Mouse (Mus musculus) thymus, adult 2 months (tissue): ENCODE measurements at regions not wholly inside any gene's neighbourhood (a gene's known extent, or its start where the extent isn't known, plus 50 kb on each side); places are given as distances from the start of the nearest gene placed in this dataset.

Experiments
- DNase-seq: peaks from one replicate; pipeline ENCODE4 v3.0.0; 2021
- H3K27ac ChIP-seq: fragments of 200-500 bp; 2 replicates; pipeline ENCODE4 v1.5.1; 2012; ENCODE audit warnings: low read length, control low read depth; ENCODE audit not compliant: control insufficient read depth, insufficient read depth
- H3K27me3 ChIP-seq: fragments of 200-500 bp; 2 replicates; pipeline ENCODE4 v1.6.1; 2012; ENCODE audit warnings: mild to moderate bottlenecking, low read length, moderate library complexity, mixed read lengths; ENCODE audit not compliant: control insufficient read depth, insufficient read depth
- H3K36me3 ChIP-seq: fragments of 200-500 bp; 2 replicates; pipeline ENCODE4 v1.6.1; 2012; ENCODE audit warnings: mild to moderate bottlenecking, low read length, moderate library complexity; ENCODE audit not compliant: control insufficient read depth, insufficient read depth
- H3K4me1 ChIP-seq: fragments of 200-500 bp; replicated peaks from 2 replicates; pipeline ENCODE4 v1.6.1; 2012; ENCODE audit warnings: low read length; ENCODE audit not compliant: control insufficient read depth, insufficient read depth
- H3K4me3 ChIP-seq: fragments of 200-500 bp; 2 replicates; pipeline ENCODE4 v1.5.1; 2012; ENCODE audit warnings: mild to moderate bottlenecking, low read length, control low read depth, moderate library complexity; ENCODE audit not compliant: control insufficient read depth, insufficient read depth
- CTCF ChIP-seq: fragments of 200-500 bp; IDR thresholded peaks from 2 replicates; pipeline ENCODE4 v1.5.1; 2012; ENCODE audit warnings: mild to moderate bottlenecking, control low read depth, low read length, moderate library complexity, borderline replicate concordance; ENCODE audit not compliant: control insufficient read depth, poor library complexity, insufficient read depth; ENCODE audit errors: extremely low read depth
- POLR2A ChIP-seq: fragments of 200-500 bp; IDR thresholded peaks from 2 replicates; pipeline ENCODE4 v1.6.1; 2012; ENCODE audit warnings: mild to moderate bottlenecking, low read length, control low read depth, moderate library complexity; ENCODE audit not compliant: control insufficient read depth, poor library complexity, insufficient read depth; ENCODE audit errors: extremely low read depth
- WGBS: fragments of 180-500 bp; shearing (Covaris S2); methylation state at CpG from one replicate; pipeline ENCODE4 v1.1.7; 2018; 5-methylcytosine and 5-hydroxymethylcytosine counted together

DNA sequence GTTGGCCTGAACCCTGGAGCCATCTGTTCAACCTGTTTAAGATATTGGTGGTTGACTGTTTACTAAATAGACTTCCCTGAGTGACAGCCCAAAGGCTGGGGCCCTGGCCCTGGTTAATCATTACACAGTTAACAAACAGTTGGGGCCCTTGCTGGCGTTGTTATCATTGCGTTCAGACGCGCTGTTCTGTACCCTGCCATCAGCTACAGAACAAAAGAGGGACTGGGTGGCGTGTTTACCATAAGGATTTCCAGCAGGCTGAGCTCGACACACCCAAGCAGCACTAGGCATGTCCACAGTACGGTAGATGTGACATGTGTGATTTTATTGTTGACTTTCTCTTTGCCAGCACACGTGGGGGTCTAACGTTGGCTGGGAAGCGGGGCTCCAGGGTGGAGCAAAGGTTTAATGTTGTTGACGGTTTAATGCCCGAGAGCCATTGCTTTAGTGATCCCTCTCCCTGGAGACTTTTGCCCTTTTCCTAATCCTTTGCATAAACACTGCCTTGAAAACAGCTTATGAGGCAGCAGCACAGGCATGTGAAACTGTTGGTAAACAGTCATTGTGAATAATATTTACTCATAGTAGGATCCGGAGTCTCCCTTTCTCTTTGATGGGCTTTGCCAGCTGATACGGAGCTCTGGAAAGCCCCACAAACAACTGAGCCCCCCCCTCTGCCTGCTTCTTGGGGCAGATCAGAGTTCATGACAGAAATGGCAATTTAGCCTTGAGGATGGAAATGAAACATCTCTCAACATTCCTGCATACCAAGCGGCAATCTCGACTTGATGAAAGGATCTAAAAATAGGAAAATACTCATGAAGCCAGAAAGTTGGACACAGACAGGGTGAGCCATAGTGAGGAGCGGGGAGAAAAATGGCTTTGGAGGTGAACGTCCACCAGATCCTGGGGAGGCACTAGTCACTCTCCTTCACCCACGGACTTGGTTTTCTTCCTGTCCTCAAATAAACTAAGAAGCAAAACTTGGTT is 197.1 kb upstream of the Kit start:
- Histone ChIP-seq H3K36me3 (no peaks in the 10 kb centered on the region), H3K27me3 (no peaks in the 10 kb centered on the region), H3K4me1 (no peaks in the 10 kb centered on the region), H3K4me3 (no peak overlapping the region), H3K27ac (no peak overlapping the region)
- WGBS = 93% methylated on average over 19 of the region's 19 CpGs
- TF ChIP-seq POLR2A (no peak), CTCF (no peak)
- no peak for DNase-seq

DNA sequence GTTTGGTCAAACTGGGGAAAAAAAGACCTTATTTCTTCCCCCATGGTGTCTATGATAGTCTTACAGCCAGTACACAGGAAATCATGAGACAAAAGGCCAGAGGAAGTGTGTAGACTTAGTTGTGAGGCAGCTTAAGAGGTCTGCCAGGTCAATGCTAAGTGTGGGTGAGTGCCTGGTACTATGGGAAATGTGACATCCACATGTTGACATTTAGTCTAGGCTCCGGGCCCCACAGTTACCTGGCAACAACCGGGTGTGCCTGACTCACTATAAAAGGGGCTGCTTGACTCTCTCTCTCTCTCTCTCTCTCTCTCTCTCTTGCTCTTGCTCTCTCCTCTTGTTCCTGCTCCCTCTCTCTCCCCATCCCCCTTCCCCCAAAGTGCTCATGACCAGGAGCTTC is 196.1 kb upstream of the Kit start:
- no peak for DNase-seq
- 15% methylated on average over 2 of the region's 2 CpGs for WGBS
- Histone ChIP-seq H3K27ac (no peak overlapping the region), H3K4me3 (no peak overlapping the region), H3K4me1 (no peaks in the 10 kb centered on the region), H3K36me3 (no peaks in the 10 kb centered on the region), H3K27me3 (no peaks in the 10 kb centered on the region)
- TF ChIP-seq CTCF (no peak), POLR2A (no peak)

- TF ChIP-seq CTCF (no peak), POLR2A (no peak)
- H3K4me1 ChIP-seq = no peaks in the 10 kb centered on the region
- no peaks in the 10 kb centered on the region for H3K27me3 ChIP-seq
- H3K36me3 ChIP-seq = no peaks in the 10 kb centered on the region
- no peak overlapping the region for H3K4me3 ChIP-seq
- no peak overlapping the region for H3K27ac ChIP-seq
- 79% methylated on average over 1 of the region's 1 CpGs for WGBS
- no peak for DNase-seq
These were observed 194.4 kb upstream of the Kit start for GRCm38 (mm10) chr5:75380340-75380739.

DNA sequence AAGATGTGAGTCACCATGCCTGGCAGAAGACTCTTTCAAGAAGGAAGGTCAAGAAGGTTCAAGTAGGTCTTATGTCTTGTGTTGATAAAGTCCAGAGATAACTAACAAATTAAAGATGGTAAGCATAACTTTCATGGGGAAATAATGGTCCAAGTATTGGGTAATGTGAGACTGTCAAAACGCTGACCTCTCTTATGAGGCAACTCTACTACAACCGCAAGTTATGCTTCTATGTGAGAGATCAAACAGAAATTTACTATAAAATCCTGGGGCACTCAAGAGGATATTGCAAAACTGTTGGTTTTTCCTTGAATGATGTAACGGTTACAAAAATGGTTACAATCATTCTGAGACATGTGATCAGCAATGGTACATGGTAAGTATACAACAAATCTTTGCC is 192.6 kb upstream of the Kit start:
- Histone ChIP-seq H3K27me3 (no peaks in the 10 kb centered on the region), H3K27ac (no peak overlapping the region), H3K4me3 (no peak overlapping the region), H3K4me1 (no peaks in the 10 kb centered on the region), H3K36me3 (no peaks in the 10 kb centered on the region)
- no peak for TF ChIP-seq CTCF
- no peak for TF ChIP-seq POLR2A
- 97% methylated on average over 3 of the region's 3 CpGs for WGBS
- no peak for DNase-seq

DNA sequence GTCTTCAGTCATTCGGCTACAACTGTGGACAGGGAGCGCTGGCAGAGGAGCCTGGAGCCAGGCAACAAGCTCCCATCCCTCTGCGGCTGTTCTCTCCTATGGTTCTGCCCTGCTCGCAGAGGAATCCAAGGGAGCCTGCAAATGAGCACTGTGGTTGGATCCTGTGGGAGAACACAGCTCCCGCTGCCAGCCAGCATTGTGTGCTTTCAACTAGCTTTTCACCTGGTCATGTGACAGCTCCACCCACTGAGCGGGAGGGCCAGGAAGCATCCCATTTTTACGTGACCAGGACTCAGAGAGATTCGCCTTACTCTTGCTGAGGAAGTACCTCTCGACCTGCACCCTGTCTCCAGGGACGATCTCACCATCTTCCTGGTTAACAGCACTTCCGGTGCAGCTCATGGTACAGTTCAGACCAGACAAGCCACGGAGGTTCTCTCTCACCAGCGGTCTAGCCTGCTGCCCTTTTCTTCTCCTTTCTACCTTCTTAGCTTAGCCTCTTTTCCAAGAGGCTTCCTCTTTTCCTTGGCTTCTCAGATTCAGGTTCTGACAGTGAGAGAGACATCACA is 186.7 kb upstream of the Kit start:
- 60% methylated on average over 13 of the region's 13 CpGs for WGBS
- H3K4me1 ChIP-seq = peaks cover 3% of the 10 kb centered on the region; the same call in 1 of the 2 replicates
- no peak overlapping the region for H3K27ac ChIP-seq
- H3K4me3 ChIP-seq = no peak overlapping the region
- TF ChIP-seq POLR2A = no peak
- no peak for TF ChIP-seq CTCF
- DNase-seq = no peak
- no peaks in the 10 kb centered on the region for H3K36me3 ChIP-seq
- H3K27me3 ChIP-seq = no peaks in the 10 kb centered on the region

DNA sequence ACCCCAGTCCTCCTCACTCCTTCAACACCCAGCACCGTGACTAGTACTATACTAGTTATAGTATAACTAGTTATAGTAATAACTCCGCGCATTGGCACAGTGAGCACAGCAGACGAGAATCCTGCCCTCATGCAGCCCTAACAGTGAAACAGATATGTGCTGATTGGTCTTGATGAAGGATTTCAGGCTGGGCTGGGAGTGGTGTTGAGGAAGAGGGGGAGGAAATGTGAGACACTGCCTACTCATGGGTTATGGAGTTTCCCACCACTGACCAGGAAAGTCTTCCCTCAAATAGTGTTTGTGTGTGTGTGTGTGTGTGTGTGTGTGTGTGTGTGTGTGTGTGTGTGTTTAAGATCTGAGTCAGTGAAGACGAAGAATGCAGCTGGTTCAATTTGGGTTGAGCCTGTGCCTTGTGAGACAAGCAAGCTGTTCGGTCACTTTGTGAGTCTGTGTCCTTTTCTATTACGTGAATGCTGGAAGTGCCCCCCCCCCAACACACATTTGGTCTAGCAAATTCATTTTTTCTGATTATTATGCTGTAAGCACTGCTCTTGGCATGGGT is 185.9 kb upstream of the Kit start:
- H3K36me3 ChIP-seq = no peaks in the 10 kb centered on the region
- DNase-seq = no peak
- H3K27ac ChIP-seq = no peak overlapping the region
- no peak for TF ChIP-seq POLR2A
- no peak for TF ChIP-seq CTCF
- H3K4me3 ChIP-seq = no peak overlapping the region
- 97% methylated on average over 7 of the region's 7 CpGs for WGBS
- peaks cover 3% of the 10 kb centered on the region; the same call in 1 of the 2 replicates for H3K4me1 ChIP-seq
- no peaks in the 10 kb centered on the region for H3K27me3 ChIP-seq

DNA sequence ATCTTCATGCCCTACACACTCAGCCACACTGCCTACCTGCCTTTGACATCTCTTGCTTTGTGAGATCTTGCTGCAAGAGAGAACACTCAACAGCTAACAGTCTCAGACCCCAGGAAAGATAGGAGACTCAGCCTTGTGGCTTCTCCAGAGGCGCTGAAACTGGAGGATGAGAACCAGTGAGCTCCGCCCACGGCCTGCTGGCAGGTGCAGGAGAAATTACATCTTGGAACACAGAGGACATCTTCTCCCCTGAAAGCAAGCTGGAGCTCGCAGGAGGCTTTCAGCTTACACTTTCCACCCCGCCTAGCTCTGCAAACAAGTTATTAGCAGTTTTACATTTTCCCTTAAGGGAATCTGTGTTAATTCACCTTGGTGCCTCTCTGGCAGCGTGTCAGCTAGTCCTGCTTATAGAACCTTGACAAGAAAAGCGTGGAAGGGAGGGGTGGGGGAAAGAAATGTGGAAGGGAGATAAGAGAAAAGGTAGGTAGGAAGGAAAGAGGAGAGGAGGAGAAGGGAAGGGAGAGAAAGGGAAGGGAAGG is 185.2 kb upstream of the Kit start:
- no peak for DNase-seq
- Histone ChIP-seq H3K36me3 (no peaks in the 10 kb centered on the region), H3K27ac (no peak overlapping the region), H3K4me1 (peaks cover 3% of the 10 kb centered on the region; the same call in 1 of the 2 replicates), H3K27me3 (no peaks in the 10 kb centered on the region), H3K4me3 (no peak overlapping the region)
- 88% methylated on average over 7 of the region's 7 CpGs for WGBS
- TF ChIP-seq POLR2A = no peak
- TF ChIP-seq CTCF = no peak
